Mouse (Mus musculus): Measurements from ENCODE around the gene Vps53.

Vps53 gene

DNA sequence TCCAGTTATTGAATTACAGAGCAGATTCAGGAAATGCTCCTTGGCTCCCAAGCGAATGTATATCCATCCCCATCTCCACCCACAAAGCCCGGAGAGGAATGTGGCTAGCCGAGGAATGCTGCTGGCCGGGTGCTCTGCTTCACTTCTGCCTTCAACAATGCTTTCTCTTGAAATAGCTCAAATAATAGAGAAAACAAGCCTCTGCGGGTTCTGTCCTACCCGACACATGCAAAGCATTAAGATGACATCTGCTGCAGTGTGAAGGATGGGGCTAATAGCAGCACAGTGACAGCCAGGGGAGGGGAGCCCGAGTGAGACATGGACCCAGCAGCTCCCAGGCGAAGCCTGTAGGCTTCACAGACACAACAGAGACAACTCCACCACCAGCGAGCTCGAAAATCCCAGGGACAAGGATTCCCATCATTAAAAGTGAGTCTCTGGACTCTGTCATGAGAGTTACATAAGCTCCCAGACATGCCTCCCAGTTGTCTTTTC is 59.0 kb downstream of the Vps53 start:
- no peak for DNase-seq (ENCODE audit: low read depth, low spot score)

DNA sequence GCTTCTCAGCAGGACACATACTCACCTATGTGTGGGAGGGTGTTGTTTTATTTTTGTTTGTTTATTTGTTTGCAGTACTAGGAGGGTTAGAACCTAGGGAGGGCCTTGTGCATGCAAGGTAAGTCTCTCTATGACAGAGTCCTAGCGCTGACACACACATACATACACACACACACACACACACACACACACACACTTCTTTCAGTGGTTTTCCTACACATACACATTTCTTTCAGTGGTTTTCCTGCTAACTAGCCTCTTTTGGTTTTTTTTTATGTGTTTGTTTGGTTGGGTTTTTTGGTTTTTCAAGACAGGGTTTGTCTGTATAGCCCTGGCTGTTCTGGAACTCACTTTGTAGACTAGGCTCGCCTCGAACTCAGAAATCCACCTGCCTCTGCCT is 69.0 kb downstream of the Vps53 start:
- DNase-seq (ENCODE audit: low read depth, low spot score) = no peak

DNA sequence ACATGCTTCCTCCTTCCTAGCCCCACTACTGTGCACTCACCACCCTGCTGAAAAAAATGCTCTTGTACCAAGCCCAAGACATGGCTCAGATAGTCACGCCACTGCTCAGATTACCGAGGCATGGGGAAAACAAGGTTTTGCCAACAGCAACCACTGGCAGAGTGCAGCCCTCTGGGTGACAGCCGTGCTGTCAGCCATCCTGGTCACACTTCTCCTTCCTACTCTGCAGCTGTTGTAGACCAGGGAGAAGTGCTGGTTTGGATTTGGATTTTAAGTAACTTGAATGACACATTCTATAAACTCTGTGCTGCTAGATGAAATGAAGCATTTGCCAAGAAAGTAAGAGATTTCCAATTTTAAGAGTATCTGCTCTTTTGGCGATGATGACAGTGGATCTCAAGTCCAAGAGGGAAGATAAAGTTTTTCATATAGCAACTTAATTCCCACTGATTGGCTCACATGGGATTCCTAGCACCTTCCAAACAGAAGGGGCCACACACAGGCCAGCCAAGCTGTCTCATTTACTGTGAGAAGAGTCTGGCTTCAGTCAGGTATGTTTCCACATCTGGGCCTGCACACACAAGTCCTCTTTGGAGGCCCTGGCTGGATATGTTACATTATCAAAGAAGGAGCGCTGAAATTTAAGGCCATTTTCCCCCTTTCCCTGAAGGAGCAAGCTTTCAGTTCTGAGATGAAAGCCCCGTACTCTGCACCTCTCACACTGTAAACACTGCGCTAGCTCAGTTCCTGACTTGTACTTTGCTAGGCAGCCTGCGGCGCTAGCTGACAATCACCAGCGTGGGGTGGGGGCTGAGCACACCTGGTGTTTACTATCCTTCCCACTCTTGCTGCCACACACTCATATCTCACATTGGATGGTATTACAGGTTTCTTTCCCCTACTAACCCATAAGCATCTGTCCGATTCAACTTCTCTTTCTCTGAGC is 72.6 kb downstream of the Vps53 start:
- DNase-seq (ENCODE audit: low read depth, low spot score) = no peak

DNA sequence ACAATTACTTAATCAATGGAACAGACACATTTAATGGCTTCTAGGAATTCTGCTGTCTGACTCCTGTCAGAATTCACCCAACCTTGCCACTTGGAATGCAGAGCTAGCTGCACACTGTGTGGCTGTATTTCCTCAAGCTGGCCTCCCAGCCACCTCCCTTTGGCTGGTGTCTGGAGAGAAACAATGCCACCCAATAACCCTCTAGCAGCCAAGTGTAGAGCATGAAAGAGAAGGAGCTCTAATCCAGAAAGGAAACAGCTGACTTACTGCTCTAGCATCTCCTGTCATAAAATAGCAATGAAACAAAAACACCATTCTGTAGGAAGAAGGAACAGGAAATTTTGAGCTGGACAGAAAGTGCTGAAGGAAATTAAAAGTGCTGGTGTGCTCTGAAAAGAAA is 78.3 kb downstream of the Vps53 start:
- no peak for DNase-seq (ENCODE audit: low read depth, low spot score)

DNA sequence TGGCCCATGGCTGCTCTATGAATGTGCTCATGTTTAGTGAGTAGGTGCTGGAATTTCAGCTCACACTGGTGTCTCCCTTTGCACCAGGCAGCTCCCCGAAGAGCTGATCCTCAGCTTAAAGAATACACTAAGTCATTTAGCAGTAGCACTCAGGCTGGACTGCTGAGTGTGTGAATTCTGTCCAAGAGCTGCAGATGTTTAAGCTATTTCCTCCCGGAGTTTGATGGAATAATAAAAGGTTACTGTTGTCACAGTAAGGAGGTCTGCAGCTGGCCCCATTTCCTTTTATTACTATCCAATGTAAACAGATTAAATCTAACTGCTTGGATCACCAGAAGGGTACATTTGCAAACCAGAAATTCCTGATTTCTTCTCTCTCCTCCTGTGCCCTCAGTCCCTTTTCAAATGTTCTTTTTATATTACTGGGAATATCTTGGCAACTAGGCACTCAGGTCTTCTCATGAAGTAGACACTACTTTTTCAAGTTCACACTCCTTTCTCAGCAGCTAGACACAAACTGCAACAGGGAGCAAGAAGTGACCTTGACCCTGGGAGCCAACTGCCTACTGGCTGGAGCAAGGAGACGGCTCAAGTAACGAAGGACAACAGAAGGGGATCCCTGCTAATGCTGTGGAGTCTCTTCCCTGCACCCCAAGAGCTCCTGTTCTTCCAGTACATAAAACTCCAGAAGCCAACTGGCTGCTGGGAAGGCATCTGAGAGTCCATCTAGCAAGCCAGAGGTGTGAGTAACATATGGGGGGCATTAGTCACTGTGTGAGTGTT is 80.1 kb downstream of the Vps53 start:
- DNase-seq (ENCODE audit: low read depth, low spot score) = no peak

DNA sequence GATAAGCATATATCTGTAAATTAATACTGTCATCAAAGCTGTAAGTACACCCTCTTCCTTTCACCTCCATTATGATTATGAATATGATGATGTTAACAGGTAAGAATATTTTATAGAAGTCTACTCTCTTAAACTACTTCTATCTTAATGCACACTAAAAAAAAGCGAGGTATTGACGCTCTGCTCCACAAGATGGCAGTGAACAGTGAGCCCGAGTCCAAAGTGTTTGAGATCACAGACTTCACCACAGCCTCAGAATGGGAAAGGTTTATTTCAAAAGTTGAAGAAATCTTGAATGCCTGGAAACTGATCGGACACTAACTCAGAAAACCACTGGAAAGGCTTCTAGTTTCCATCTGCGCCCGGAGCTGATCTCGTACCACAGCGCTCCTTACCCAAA is 85.8 kb downstream of the Vps53 start:
- DNase-seq (ENCODE audit: low read depth, low spot score) = peak; percentile 8

DNA sequence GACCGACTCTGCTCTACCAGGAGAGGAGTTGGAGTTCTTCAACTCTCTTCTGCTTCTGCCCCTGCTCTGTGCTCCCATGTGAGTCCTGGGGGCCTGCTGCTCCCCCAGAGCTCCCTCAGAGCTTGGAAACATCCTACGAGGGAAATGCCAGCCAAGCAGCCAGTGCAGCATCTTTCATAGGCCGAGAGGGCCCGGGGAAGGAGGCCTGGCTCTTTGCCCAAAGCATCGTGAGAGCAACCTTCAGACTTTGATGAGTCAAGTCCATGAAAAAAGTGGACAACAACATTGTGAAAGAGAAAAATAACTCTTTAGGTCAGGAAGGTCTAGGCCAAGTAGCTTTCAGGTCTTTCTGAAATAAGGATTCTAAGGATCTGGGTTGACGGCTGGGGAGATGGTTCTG is 89.7 kb downstream of the Vps53 start:
- DNase-seq (ENCODE audit: low read depth, low spot score) = no peak

DNA sequence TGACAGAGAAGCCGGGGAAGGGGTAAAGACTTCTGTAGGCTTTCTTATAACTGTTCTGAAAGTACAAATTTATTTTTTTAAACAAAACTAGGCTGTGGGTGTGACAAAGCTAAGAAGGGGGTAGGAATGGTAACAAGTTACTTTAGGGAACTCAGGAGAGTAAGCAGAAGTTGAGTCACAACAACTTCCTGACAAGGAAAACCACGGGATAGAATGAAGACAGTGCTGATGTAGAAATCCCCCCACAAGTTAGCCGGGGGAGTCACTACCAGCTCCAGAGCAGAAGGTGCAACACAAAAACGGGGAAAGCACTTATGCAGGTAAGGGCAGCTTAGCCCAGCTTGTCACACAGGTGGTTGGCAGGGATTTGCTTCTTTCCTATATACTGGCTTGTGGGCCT is 90.9 kb downstream of the Vps53 start:
- no peak for DNase-seq (ENCODE audit: low read depth, low spot score)

DNA sequence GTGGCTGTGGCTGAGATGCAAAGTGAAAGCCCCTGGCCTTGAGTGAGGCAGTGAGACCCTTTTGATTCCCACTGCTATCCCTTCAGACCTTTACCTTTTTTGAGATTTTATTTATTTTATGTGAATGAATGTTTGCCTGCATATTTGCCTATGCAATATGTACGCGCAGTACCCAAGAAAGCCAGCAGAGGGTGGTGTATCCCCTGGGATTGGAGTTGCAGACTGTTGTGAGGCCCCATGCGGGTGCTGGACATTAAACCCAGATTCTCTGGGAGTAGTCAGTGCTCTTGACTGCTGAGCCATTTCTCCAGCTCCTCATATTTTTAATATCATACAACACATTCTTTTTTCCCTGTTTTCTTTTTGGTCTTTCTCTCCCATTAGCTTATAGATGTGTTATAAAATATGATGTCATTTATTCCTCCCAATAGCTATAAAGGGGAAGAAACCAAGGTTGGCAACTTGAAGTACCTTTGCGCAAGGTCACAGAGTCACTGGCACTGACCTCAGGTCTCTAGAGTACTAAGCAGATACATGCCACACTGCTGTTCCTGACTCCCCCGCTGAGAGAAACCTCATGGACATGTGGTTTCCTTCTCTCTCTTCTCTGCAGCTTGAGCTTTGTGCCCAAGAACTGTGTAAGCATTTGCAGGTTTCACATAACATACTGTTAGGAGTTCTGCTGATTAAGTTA is 93.4 kb downstream of the Vps53 start:
- peak; percentile 45 for DNase-seq (ENCODE audit: low read depth, low spot score)

DNA sequence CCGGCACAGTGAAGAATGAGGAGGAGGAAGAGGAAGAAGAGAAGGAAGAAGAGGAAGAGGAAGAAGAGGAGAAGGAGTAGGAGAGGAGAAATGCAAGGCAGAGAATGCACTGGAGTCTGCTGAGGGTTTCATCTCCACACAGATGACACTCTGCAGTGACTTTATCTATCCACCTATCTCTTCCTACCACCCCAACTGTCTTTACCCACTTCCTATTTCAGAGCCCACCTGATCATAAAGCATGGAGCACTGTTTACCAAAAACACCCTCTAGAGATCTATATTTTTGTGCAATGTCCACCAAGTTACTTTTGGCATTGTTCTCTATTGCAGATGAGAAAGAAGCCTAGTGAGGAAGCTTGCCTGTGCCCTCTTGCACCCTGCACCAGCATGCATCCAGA is 94.5 kb downstream of the Vps53 start:
- no peak for DNase-seq (ENCODE audit: low read depth, low spot score)

DNA sequence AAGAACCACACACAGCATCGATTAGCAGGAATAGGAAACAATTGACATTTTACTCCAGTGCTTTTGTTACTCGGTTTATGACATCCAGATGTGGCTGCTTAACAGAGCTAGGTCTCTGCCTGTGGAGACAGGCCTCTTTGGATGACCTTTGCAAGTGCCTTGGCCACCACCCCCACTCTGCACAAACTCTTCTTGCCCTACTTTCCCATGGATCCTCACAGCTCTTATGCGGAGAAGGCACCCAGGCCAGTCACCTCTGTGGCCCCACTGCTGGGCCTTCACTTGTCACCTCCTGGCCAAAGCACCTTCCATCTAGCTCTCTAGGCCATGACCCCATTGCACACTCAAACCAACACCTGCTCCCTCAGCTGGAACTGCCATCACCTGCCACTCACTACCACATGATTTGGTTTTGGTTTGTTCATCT is 95.5 kb downstream of the Vps53 start:
- DNase-seq (ENCODE audit: low read depth, low spot score) = no peak

DNA sequence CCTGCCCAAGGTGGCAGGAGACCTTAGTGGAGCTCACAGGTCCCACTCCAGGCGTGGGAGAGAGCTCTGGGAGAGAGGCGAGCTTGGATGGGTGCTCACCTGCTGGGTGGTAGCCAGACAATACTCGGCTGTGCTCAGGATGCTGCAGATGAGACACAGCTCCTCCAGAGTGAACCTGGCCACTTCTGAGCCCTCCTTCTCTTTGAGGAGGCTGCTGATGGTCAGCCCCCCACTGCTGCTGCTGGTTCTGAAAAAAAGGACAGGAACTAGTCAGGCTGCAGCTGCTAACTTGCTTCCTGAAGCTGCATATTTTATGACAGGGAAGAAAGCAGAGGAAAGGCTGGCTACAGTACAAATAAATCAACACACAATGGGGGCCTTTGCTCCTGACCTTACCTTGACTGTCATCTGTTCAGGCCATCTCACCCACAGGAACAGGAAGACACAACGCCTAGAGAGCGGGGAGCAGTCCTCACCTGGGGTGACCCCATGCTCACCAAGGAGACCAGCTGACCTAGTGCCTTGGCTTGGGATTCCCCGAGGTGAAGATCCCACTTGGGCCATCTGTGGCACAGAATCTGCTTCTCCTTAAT is 98.3 kb downstream of the Vps53 start:
- no peak for DNase-seq (ENCODE audit: low read depth, low spot score)

DNA sequence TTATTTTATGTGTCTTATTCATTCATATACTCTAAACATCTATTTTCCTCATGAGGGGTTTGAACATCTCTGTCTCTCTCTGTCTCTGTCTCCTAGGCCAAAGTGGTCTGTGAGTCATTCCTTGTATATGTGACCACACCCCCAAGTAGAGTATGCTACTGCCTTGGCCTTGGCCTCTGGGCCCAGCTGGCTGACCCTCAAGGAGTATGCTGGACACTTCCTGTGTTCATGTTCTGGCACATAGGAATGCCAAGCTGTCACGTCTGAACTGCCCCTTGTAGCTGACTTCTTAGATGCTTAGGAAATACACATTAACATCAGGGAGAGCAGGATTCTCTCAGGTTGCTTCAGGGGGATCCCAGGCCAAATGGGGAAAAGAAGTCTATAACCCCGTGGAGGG is 99.2 kb downstream of the Vps53 start:
- DNase-seq (ENCODE audit: low read depth, low spot score) = no peak

DNA sequence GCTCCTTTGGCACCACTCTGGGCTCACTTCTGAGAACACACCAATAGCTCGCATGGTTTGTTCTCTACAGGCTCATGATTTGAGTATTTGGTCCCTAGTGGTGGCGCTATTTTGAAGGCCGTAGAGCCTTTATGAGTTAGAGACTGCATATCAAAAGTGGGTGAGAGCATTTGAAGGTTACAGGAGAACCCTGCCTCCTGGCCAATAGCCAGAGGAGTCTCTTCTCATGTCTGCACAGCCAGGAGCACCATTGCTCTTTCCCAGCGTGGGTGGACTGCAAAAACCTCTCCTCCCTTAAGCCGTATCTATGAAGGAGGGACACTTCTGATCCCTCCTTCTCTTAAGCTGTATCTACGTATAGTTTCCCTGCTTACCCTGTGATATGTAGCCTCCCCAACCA is 102.1 kb downstream of the Vps53 start:
- no peak for DNase-seq (ENCODE audit: low read depth, low spot score)

DNA sequence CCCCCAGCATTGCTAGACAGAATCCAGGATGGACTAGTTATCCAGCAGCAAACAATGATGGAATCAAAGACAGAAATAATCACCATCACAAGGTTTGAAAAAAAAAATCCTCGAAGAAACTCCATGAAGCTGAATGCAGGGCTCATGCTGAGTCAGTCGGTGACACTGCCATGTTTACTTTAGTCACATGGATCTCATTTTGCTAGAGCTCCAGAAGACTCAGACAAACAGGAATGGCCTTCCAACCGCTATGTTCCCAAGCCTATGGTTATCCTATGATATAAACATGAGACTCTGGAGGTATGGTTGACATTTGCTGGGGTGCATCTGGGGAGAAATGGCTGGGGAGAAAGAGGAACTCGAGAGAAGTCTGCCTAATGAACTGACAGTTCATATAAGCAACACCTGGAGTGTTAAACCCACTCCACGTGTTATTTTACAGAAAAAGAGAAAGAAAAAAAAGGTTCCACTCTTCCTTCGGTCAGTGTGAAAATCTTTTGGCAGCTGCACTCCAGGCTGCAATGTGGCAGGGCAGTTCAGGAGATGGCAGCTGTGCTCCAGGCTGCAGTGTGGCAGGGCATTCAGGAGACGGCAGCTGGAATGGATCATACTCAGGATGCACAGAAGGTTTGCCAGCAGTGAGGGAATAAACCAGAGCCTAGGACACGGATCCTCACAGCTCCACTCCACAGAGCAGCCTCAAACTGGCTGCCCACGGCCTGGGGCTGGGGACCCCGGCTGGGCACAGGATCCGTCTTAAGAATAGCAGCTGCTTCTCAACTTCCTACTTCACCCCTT is 105.0 kb downstream of the Vps53 start:
- no peak for DNase-seq (ENCODE audit: low read depth, low spot score)

DNA sequence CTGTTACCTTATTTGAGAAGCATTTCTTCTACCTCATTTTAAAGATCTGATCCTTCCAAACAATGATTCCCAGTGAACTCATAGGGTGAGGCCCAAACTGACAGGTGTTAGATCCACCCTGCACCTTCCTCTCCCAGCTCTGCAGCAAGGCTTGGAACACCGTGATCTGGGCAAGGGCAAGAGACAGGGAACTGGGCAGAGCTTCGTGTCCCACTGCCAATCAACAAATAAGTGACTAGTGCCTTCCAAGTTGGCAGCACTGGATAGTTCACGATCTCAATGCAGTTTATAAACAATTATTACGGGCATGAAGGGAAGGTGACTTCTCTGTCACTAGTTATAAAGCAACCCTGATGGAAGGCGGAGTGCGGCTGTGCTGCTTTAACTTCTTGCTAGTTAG is 109.6 kb downstream of the Vps53 start:
- no peak for DNase-seq (ENCODE audit: low read depth, low spot score)

DNA sequence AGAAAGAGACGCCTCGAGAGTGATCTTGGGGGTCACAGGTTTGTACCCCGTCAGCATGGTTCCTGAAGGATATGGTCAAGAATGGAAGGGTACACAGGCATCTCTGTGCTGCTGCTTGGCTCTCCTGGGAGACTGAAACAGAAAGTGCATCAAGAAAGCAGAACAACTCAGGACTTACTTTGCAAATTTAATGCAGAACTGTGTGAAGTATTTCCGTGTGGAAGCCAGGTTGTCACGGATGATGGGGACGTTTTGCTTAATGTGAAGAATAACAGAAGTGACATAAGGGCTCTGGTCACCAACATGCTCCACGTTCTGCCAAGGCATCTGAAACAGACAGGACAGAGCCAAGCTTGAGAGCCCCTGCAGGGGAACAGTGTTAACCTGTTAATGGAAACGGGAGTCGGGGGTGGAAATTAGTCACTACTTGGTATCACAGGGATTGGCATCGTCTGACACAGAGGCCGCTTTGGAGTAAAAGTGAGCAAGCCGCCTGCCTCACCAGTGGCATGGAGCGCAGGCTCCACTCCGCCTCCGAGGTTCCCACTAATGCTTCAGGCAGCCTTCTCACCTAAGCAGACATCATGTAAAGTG is 112.8 kb downstream of the Vps53 start:
- no peak for DNase-seq (ENCODE audit: low read depth, low spot score)

DNA sequence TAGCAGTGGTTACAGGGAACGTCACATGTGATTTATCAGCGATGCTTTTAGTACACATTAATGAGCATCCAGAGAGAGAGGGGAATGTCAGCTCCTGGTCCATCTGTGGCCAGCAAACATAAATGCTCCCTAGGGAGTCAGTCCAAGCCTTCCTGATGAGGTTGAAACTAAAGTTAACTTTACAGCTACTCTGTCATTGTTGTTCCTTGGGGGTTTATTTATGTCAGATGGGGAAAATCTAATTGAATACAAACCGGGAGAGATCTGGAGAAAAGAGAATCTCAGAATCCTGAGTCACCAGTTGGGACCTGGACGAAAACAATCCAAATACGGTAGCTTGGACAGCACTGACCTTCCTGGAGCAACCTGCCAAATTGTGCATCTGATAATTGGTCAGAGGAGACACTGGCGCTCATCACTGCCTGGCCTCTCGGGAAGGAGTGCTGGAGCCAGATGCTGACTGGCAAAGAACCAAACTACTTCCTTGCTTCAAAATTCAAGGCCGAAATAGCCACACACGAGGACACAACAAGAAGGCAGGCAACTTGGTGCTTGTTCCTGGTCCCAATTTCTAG is 113.8 kb downstream of the Vps53 start:
- DNase-seq (ENCODE audit: low read depth, low spot score) = no peak

DNA sequence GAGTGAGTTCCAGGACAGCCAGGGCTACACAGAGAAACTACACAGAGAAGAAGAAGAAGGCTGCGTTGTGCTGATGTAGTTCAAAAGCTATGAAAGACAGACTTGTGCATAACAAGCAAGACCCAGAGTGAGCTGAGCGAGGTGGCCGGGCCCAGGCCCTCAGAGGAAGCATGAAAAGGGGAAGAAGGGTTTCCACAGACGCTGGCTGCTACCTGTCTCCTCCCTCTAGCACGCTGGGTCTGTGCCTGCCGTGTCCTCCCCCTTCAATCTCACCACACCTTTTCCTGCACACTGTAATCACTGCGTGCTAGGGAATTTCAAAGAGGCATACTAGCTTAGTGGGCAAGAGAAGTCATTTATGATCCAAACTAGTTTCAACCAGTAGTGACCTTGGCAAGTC is 115.0 kb downstream of the Vps53 start:
- no peak for DNase-seq (ENCODE audit: low read depth, low spot score)

DNA sequence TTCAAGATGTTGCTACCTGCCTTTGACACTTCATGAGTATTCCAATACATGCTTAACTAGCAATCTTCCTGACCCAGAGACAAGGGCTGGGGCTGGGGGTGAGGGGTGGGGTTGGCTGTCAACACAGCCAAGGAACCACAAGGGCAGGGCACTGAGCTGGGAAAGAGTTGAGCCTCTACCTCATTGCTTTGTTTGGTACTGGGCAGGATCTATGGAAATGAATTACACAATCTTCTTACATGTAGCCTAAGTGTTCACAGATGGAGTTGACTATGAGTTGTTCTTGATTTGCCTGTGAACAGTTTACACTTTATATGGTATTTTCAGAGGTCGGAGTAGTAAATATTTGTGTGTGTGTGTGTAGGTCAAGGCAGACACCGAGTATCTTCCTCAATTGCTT is 118.5 kb downstream of the Vps53 start:
- DNase-seq (ENCODE audit: low read depth, low spot score) = no peak

Data from ES-CJ7 (cell line).